Mouse (Mus musculus) limb, embryonic 11.5 days (tissue): Measurements from ENCODE around the gene Pbld1. TPM values are rescaled to one million over a fixed set of nuclear protein-coding genes. Genes with fewer than 3 reads are reported as not detected.

Experiments used
- ATAC-seq: fragments of 200-750 bp; cut with Nextera tagmentation; 2 replicates; pipeline ENCODE4 v1.8.0; 2017; ENCODE audit warnings: low read depth; ENCODE audit not compliant: insufficient number of reproducible peaks, low FRiP score, low TSS enrichment
- DNase-seq: peaks from one replicate; pipeline ENCODE4 v3.0.0-alpha.2; 2015; ENCODE audit warnings: low spot score
- H3K27ac ChIP-seq: fragments of 300-500 bp; sonication (generic); replicated peaks from 2 replicates; pipeline ENCODE4 v1.5.1; 2014; ENCODE audit warnings: low read depth, mild to moderate bottlenecking, low read length
- H3K27me3 ChIP-seq: fragments of 300-500 bp; sonication (generic); 2 replicates; pipeline ENCODE4 v1.6.1; 2014; ENCODE audit warnings: mild to moderate bottlenecking, low read length, mixed read lengths; ENCODE audit not compliant: control insufficient read depth, insufficient read depth
- H3K36me3 ChIP-seq: fragments of 300-500 bp; sonication (generic); 2 replicates; pipeline ENCODE4 v1.6.1; 2014; ENCODE audit warnings: mild to moderate bottlenecking, low read length, moderate library complexity, mixed read lengths; ENCODE audit not compliant: control insufficient read depth, insufficient read depth
- H3K4me1 ChIP-seq: fragments of 300-500 bp; sonication (generic); 2 replicates; pipeline ENCODE4 v1.6.1; 2014; ENCODE audit warnings: low read length, mixed read lengths; ENCODE audit not compliant: control insufficient read depth, insufficient read depth
- H3K4me2 ChIP-seq: fragments of 300-500 bp; sonication (generic); 2 replicates; pipeline ENCODE4 v1.6.1; 2014; ENCODE audit warnings: low read depth, mild to moderate bottlenecking, moderate library complexity; ENCODE audit not compliant: severe bottlenecking
- H3K4me3 ChIP-seq: fragments of 300-500 bp; sonication (generic); 2 replicates; pipeline ENCODE4 v1.5.1; 2014; ENCODE audit warnings: low read depth, low read length
- H3K9ac ChIP-seq: fragments of 300-500 bp; sonication (generic); 2 replicates; pipeline ENCODE4 v1.6.1; 2014; ENCODE audit warnings: mild to moderate bottlenecking, low read length
- H3K9me3 ChIP-seq: fragments of 300-500 bp; sonication (generic); 2 replicates; pipeline ENCODE4 v1.6.1; 2016; ENCODE audit warnings: low read length; ENCODE audit not compliant: control insufficient read depth
- WGBS: fragments of 180-500 bp; shearing (Covaris S2); extraction: QIAGEN DNeasy Blood & Tissue Kit; methylation state at CpG from one replicate; pipeline ENCODE4 v1.1.7; 2014; 5-methylcytosine and 5-hydroxymethylcytosine counted together
- polyA plus RNA-seq: library from polyadenylated mRNA; unstranded; fragments of >200 nt; fragmentation: Nextera tagmentation; extraction: Ambion mirVana; gene quantifications from 2 replicates; pipeline ENCODE4 v1.2.1, GENCODE M21; 2014

Gene Pbld1
- polyA plus RNA-seq, 1 experiment from 2014 or later: 1.7 TPM

GRCm38 (mm10) chr10:63023121-63023748 lies 36.7 kb upstream of the Pbld1 start:
- Histone ChIP-seq H3K4me3 (peak overlapping the region; percentile 95), H3K4me1 (peaks cover 12% of the 10 kb centered on the region), H3K9ac (peak overlapping the region; percentile 99), H3K36me3 (no peaks in the 10 kb centered on the region), H3K9me3 (no peaks in the 10 kb centered on the region), H3K27ac (peak overlapping the region; percentile 99), H3K4me2 (peak overlapping the region; percentile 51), H3K27me3 (no peaks in the 10 kb centered on the region)
- peak; percentile 77 for DNase-seq
- 0% methylated on average over 65 of the region's 68 CpGs for WGBS
- peak; percentile 63 for ATAC-seq

- Histone ChIP-seq H3K9ac (peak within 1 kb of the TSS; percentile 99), H3K27me3 (no peaks in the 10 kb centered on the region), H3K4me3 (peak within 1 kb of the TSS; percentile 95), H3K27ac (peak within 1 kb of the TSS; percentile 99), H3K4me2 (peak within 1 kb of the TSS; percentile 51), H3K9me3 (no peaks in the 10 kb centered on the region), H3K36me3 (no peaks in the 10 kb centered on the region), H3K4me1 (peaks cover 12% of the 10 kb centered on the region)
- DNase-seq (peak; percentile 100), ATAC-seq (peak; percentile 94)
- under 1% methylated on average over 61 of the region's 69 CpGs for WGBS
Observed at GRCm38 (mm10) chr10:63023749-63024579, 36.0 kb upstream of the Pbld1 start, which contains the start of the genes Hnrnph3 and Pbld2. Gene Hnrnph3, minus strand, starts transcription at chr10:63024217. Gene Pbld2, plus strand, starts transcription at chr10:63024315.

- peak; percentile 55; the same call in 1 of the 2 replicates for ATAC-seq
- Histone ChIP-seq H3K4me2 (peak overlapping the region; percentile 51), H3K27me3 (no peaks in the 10 kb centered on the region), H3K36me3 (no peaks in the 10 kb centered on the region), H3K9ac (peak overlapping the region; percentile 99), H3K4me3 (peak overlapping the region; percentile 95), H3K27ac (peak overlapping the region; percentile 99), H3K4me1 (peaks cover 12% of the 10 kb centered on the region), H3K9me3 (no peaks in the 10 kb centered on the region)
- under 1% methylated on average over 8 of the region's 8 CpGs for WGBS
- peak; percentile 74 for DNase-seq
Observed at GRCm38 (mm10) chr10:63024580-63024910, 35.4 kb upstream of the Pbld1 start.

- Histone ChIP-seq H3K27me3 (no peaks in the 10 kb centered on the region), H3K9ac (peak overlapping the region; percentile 99), H3K4me3 (peak overlapping the region; percentile 95), H3K4me1 (peaks cover 12% of the 10 kb centered on the region), H3K9me3 (no peaks in the 10 kb centered on the region), H3K4me2 (peak overlapping the region; percentile 51), H3K27ac (peak overlapping the region; percentile 99), H3K36me3 (no peaks in the 10 kb centered on the region)
- WGBS: 39% methylated on average over 2 of the region's 2 CpGs
- DNase-seq: no peak
- ATAC-seq: no peak
Observed at GRCm38 (mm10) chr10:63025016-63025415, 34.9 kb upstream of the Pbld1 start.

- H3K36me3 ChIP-seq: no peaks in the 10 kb centered on the region
- no peak for ATAC-seq
- H3K4me3 ChIP-seq: no peak overlapping the region
- no peak overlapping the region for H3K4me2 ChIP-seq
- no peak overlapping the region; the same call in 1 of the 2 replicates for H3K9ac ChIP-seq
- H3K27ac ChIP-seq: peak overlapping the region; percentile 99
- H3K27me3 ChIP-seq: no peaks in the 10 kb centered on the region
- H3K4me1 ChIP-seq: peaks cover 10% of the 10 kb centered on the region
- peak; percentile 31 for DNase-seq
- WGBS: 61% methylated on average over 6 of the region's 6 CpGs
- no peaks in the 10 kb centered on the region for H3K9me3 ChIP-seq
Observed at GRCm38 (mm10) chr10:63025491-63026011, 34.4 kb upstream of the Pbld1 start.

- Histone ChIP-seq H3K9ac (no peak overlapping the region), H3K4me1 (peaks cover 6% of the 10 kb centered on the region), H3K4me2 (0 out of 2 replicates have a peak overlapping the region, but pooled peaks have one; percentile 8), H3K27ac (no peak overlapping the region), H3K4me3 (no peak overlapping the region), H3K9me3 (no peaks in the 10 kb centered on the region), H3K36me3 (no peaks in the 10 kb centered on the region), H3K27me3 (no peaks in the 10 kb centered on the region)
- DNase-seq (peak; percentile 34), ATAC-seq (no peak)
- WGBS: 38% methylated on average over 8 of the region's 8 CpGs
Observed at GRCm38 (mm10) chr10:63026156-63026794, 33.7 kb upstream of the Pbld1 start.

GRCm38 (mm10) chr10:63026795-63027160 lies 33.2 kb upstream of the Pbld1 start:
- no peak overlapping the region for H3K27ac ChIP-seq
- H3K4me3 ChIP-seq: no peak overlapping the region
- no peak overlapping the region for H3K9ac ChIP-seq
- H3K4me1 ChIP-seq: peaks cover 5% of the 10 kb centered on the region
- no peak for DNase-seq
- H3K4me2 ChIP-seq: no peak overlapping the region
- ATAC-seq: no peak
- H3K9me3 ChIP-seq: no peaks in the 10 kb centered on the region
- H3K27me3 ChIP-seq: no peaks in the 10 kb centered on the region
- 90% methylated on average over 6 of the region's 6 CpGs for WGBS
- no peaks in the 10 kb centered on the region for H3K36me3 ChIP-seq
